In the genomic region with DNA sequence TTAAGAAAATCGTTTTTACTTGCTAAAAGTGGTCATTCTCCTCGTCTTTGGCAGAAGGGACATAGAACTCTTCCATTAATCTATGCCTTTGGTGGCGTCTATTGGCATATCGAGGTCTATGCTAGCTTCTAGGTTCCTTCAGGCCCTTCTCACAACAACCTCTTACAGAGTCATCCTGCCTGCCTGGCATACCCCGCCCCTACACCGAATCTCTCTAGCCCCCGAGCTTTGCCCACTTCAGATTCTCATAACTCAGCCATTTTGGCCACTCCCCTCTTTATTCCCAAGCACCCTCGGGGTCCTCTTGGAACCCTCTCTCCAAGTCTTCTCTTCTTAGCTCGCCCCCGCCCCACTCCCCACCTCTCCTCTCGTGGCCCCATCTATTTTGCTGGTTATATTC, we compare ENCODE assay signal across 8 mouse cellular contexts. TPM values are rescaled to one million over a fixed set of nuclear protein-coding genes. Genes with fewer than 3 reads are reported as not detected.
A peak's percentile ranks its signal among the peaks of the same experiment; 100 is the strongest.
DNase-seq lines count a peak whose midpoint lies in the region; ATAC-seq and TF ChIP-seq lines count a peak whose summit lies in the region.

No protein-coding gene starts in this region.

- no peak for TF ChIP-seq CTCF in cerebellum, adult 2 months (IDR thresholded peaks at IDR 0.05; ENCODE audit: borderline replicate concordance, insufficient read depth, low read depth, low read length)
- TF ChIP-seq CTCF in small intestine, adult 2 months (IDR thresholded peaks at IDR 0.05; ENCODE audit: extremely low read depth, insufficient read length, insufficient replicate concordance, low read depth, low read length), result no peak

- peak overlapping the region; percentile 89 for H3K4me3 ChIP-seq in cerebellum, adult 2 months (replicated peaks; ENCODE audit: insufficient read depth, low read depth, low read length)
- peak overlapping the region; percentile 70 for H3K4me3 ChIP-seq in forebrain, embryonic 11.5 days (ENCODE audit: low read depth, low read length)
- peak overlapping the region; percentile 87 for H3K4me3 ChIP-seq in liver, embryonic 12.5 days
- H3K4me3 ChIP-seq in small intestine, adult 2 months (ENCODE audit: low read depth, low read length), result peak overlapping the region; percentile 84

- H3K4me2 ChIP-seq in forebrain, embryonic 11.5 days (ENCODE audit: low read depth, low read length, severe bottlenecking), result peak overlapping the region; percentile 66
- peak overlapping the region; percentile 84 for H3K4me2 ChIP-seq in liver, embryonic 12.5 days

- DNase-seq in cerebellum, adult 2 months, result peak in 1 of 2 experiments; percentile 31
- DNase-seq in cerebellum, adult 8-10 months, result no peak
- peak; percentile 30 to 43 for DNase-seq in right cerebral cortex, postnatal 10 days (ENCODE audit: low spot score in 2 of 2)
- DNase-seq in right cerebral cortex, postnatal 25 days, result no peak
- DNase-seq in forebrain, embryonic 11.5 days (ENCODE audit: low spot score), result no peak
- DNase-seq in frontal cortex, postnatal 10 days (ENCODE audit: low spot score in 2 of 2), result no peak

- H3K27me3 ChIP-seq in cerebellum, adult 2 months (ENCODE audit: control insufficient read depth, insufficient read depth, low read length), result no peaks in the 10 kb centered on the region
- H3K27me3 ChIP-seq in forebrain, embryonic 11.5 days (ENCODE audit: control insufficient read depth, insufficient read depth, low read length), result no peaks in the 10 kb centered on the region
- peaks cover 5% of the 10 kb centered on the region; the same call in 1 of the 2 replicates for H3K27me3 ChIP-seq in liver, embryonic 12.5 days (replicated peaks)
- no peaks in the 10 kb centered on the region for H3K27me3 ChIP-seq in small intestine, adult 2 months (ENCODE audit: control insufficient read depth, insufficient read depth, low read length)

- ATAC-seq in forebrain, embryonic 11.5 days (replicated peaks; ENCODE audit: low FRiP score), result 0 out of 2 replicates have a peak, but pooled peaks have one; percentile 45
- ATAC-seq in liver, embryonic 12.5 days, result 0 out of 2 replicates have a peak, but pooled peaks have one; percentile 24

- peak overlapping the region; percentile 62; the same call in 1 of the 2 replicates for H3K27ac ChIP-seq in cerebellum, adult 2 months (ENCODE audit: insufficient read depth, low read length)
- no peak overlapping the region for H3K27ac ChIP-seq in forebrain, embryonic 11.5 days (ENCODE audit: low read depth, low read length)
- H3K27ac ChIP-seq in liver, embryonic 12.5 days, result peak overlapping the region; percentile 78; the same call in 1 of the 2 replicates
- H3K27ac ChIP-seq in small intestine, adult 2 months (ENCODE audit: insufficient read depth, low read depth, low read length), result no peak overlapping the region

- H3K9ac ChIP-seq in forebrain, embryonic 11.5 days (ENCODE audit: low read length), result peak overlapping the region; percentile 70
- H3K9ac ChIP-seq in liver, embryonic 12.5 days, result peak overlapping the region; percentile 89

- H3K36me3 ChIP-seq in forebrain, embryonic 11.5 days (ENCODE audit: control insufficient read depth, insufficient read depth, low read length), result no peaks in the 10 kb centered on the region; the same call in 1 of the 2 replicates
- peaks cover 29% of the 10 kb centered on the region for H3K36me3 ChIP-seq in liver, embryonic 12.5 days
- peaks cover 5% of the 10 kb centered on the region; the same call in 1 of the 2 replicates for H3K36me3 ChIP-seq in small intestine, adult 2 months (ENCODE audit: control insufficient read depth, insufficient read depth, low read length)

- H3K9me3 ChIP-seq in forebrain, embryonic 11.5 days (ENCODE audit: control insufficient read depth, low read length), result no peaks in the 10 kb centered on the region
- H3K9me3 ChIP-seq in liver, embryonic 12.5 days (replicated peaks), result no peaks in the 10 kb centered on the region

- WGBS in cerebellum, adult 2 months, result 2% methylated on average over 11 of the region's 11 CpGs
- 5% methylated on average over 11 of the region's 11 CpGs for WGBS in forebrain, embryonic 11.5 days
- WGBS in liver, embryonic 12.5 days (ENCODE audit: insufficient replicate concordance), result 4% methylated on average over 11 of the region's 11 CpGs
- 3% methylated on average over 11 of the region's 11 CpGs for WGBS in small intestine, adult 2 months

- H3K4me1 ChIP-seq in cerebellum, adult 2 months (ENCODE audit: control insufficient read depth, insufficient read depth, low read length), result no peaks in the 10 kb centered on the region
- peaks cover 2% of the 10 kb centered on the region; the same call in 1 of the 2 replicates for H3K4me1 ChIP-seq in forebrain, embryonic 11.5 days (replicated peaks; ENCODE audit: control insufficient read depth, insufficient read depth, low read length)
- H3K4me1 ChIP-seq in liver, embryonic 12.5 days, result peaks cover 22% of the 10 kb centered on the region
- H3K4me1 ChIP-seq in small intestine, adult 2 months (ENCODE audit: control insufficient read depth, insufficient read depth, insufficient read length, low read length), result peaks cover 5% of the 10 kb centered on the region; the same call in 1 of the 2 replicates

- TF ChIP-seq POLR2A in cerebellum, adult 2 months (IDR thresholded peaks at IDR 0.05; ENCODE audit: borderline replicate concordance, insufficient read depth, low read length), result no peak
- no peak for TF ChIP-seq POLR2A in small intestine, adult 2 months (IDR thresholded peaks at IDR 0.05; ENCODE audit: low read depth, low read length)

RNA-seq across cellular contexts. Expression of a gene that starts 0.5 kb away (rescaled TPM):
- 16.4 and 17.1 TPM in 2 replicates for polyA plus RNA-seq in cerebellum, adult 2 months (2012; rRNA removed)
- 68.9 and 76.6 TPM in 2 replicates for polyA plus RNA-seq in forebrain, embryonic 11.5 days (2014; fragmentation: Nextera tagmentation; extraction: Ambion mirVana)
- polyA plus RNA-seq in liver, embryonic 12.5 days (2016; fragmentation: Nextera tagmentation; extraction: Ambion mirVana), result 47.8 and 50.4 TPM in 2 replicates
- 6.0 and 6.4 TPM in 2 replicates for polyA plus RNA-seq in small intestine, adult 2 months (2012; rRNA removed)

RNA-seq across cellular contexts. Expression of a gene that starts 6.1 kb away (rescaled TPM):
- polyA plus RNA-seq in cerebellum, adult 2 months (2012; rRNA removed), result not detected in 2 replicates
- polyA plus RNA-seq in forebrain, embryonic 11.5 days (2014; fragmentation: Nextera tagmentation; extraction: Ambion mirVana), result not detected in 2 replicates
- not detected in 2 replicates for polyA plus RNA-seq in liver, embryonic 12.5 days (2016; fragmentation: Nextera tagmentation; extraction: Ambion mirVana)
- not detected in 2 replicates for polyA plus RNA-seq in small intestine, adult 2 months (2012; rRNA removed)

RNA-seq across cellular contexts. Expression of a gene that starts 15.2 kb away (rescaled TPM):
- polyA plus RNA-seq in cerebellum, adult 2 months (2012; rRNA removed), result 66.6 and 69.5 TPM in 2 replicates
- polyA plus RNA-seq in forebrain, embryonic 11.5 days (2014; fragmentation: Nextera tagmentation; extraction: Ambion mirVana), result 131 and 138 TPM in 2 replicates
- polyA plus RNA-seq in liver, embryonic 12.5 days (2016; fragmentation: Nextera tagmentation; extraction: Ambion mirVana), result 83.1 and 83.5 TPM in 2 replicates
- 51.5 and 94.9 TPM in 2 replicates for polyA plus RNA-seq in small intestine, adult 2 months (2012; rRNA removed)

RNA-seq across cellular contexts. Expression of a gene that starts 29.7 kb away (rescaled TPM):
- polyA plus RNA-seq in cerebellum, adult 2 months (2012; rRNA removed), result not detected in 2 replicates
- polyA plus RNA-seq in forebrain, embryonic 11.5 days (2014; fragmentation: Nextera tagmentation; extraction: Ambion mirVana), result not detected in 2 replicates
- polyA plus RNA-seq in liver, embryonic 12.5 days (2016; fragmentation: Nextera tagmentation; extraction: Ambion mirVana), result 0.12 and 0.19 TPM in 2 replicates
- 0.11 TPM in 1 of 2 replicates, not detected in the other for polyA plus RNA-seq in small intestine, adult 2 months (2012; rRNA removed)

RNA-seq across cellular contexts. Expression of a gene that starts 33.4 kb away (rescaled TPM):
- polyA plus RNA-seq in cerebellum, adult 2 months (2012; rRNA removed), result not detected in 2 replicates
- polyA plus RNA-seq in forebrain, embryonic 11.5 days (2014; fragmentation: Nextera tagmentation; extraction: Ambion mirVana), result not detected in 2 replicates
- 0.65 and 1.0 TPM in 2 replicates for polyA plus RNA-seq in liver, embryonic 12.5 days (2016; fragmentation: Nextera tagmentation; extraction: Ambion mirVana)
- 1.1 and 6.1 TPM in 2 replicates for polyA plus RNA-seq in small intestine, adult 2 months (2012; rRNA removed)

Comparison
In these comparisons a context has a peak if more than half of its experiments do, and no peak if none do; other contexts are left out.
1. DNase-seq: peak in right cerebral cortex, postnatal 10 days (2 of 2); none in cerebellum, adult 8-10 months (single experiment), right cerebral cortex, postnatal 25 days (single experiment), forebrain, embryonic 11.5 days (single experiment) and frontal cortex, postnatal 10 days (0 of 2).
2. H3K27ac ChIP-seq: peak in cerebellum, adult 2 months (single experiment) and liver, embryonic 12.5 days (single experiment); none in forebrain, embryonic 11.5 days (single experiment) and small intestine, adult 2 months (single experiment).
3. Peak in every context shown above with its lines, with median percentiles within 50 percentile points of each other: H3K4me3 ChIP-seq.